Mouse (Mus musculus) lung, embryonic 15.5 days (tissue): ENCODE data around the gene Pdap1. TPM values are rescaled to one million over a fixed set of nuclear protein-coding genes. Genes with fewer than 3 reads are reported as not detected.

Experiments
- ATAC-seq: fragments of 200-750 bp; cut with Nextera tagmentation; 2 replicates; pipeline ENCODE4 v1.8.0; 2017; ENCODE audit warnings: moderate number of reproducible peaks, borderline replicate concordance; ENCODE audit not compliant: low FRiP score, low TSS enrichment; ENCODE audit errors: extremely low read depth
- H3K27ac ChIP-seq: fragments of 300-500 bp; sonication (generic); 2 replicates; pipeline ENCODE4 v1.5.1; 2015; ENCODE audit warnings: moderate library complexity, mild to moderate bottlenecking, inconsistent platforms
- H3K27me3 ChIP-seq: fragments of 300-500 bp; sonication (generic); 2 replicates; pipeline ENCODE4 v1.6.1; 2015; ENCODE audit warnings: inconsistent platforms
- H3K36me3 ChIP-seq: fragments of 300-500 bp; sonication (generic); 2 replicates; pipeline ENCODE4 v1.6.1; 2015; ENCODE audit warnings: inconsistent platforms
- H3K4me1 ChIP-seq: fragments of 300-500 bp; sonication (generic); 2 replicates; pipeline ENCODE4 v1.6.1; 2015; ENCODE audit warnings: inconsistent platforms
- H3K4me2 ChIP-seq: fragments of 300-500 bp; sonication (generic); 2 replicates; pipeline ENCODE4 v1.6.1; 2015; ENCODE audit warnings: inconsistent platforms, mild to moderate bottlenecking, moderate library complexity
- H3K4me3 ChIP-seq: fragments of 300-500 bp; sonication (generic); 2 replicates; pipeline ENCODE4 v1.5.1; 2015; ENCODE audit warnings: mild to moderate bottlenecking, inconsistent platforms
- H3K9ac ChIP-seq: fragments of 300-500 bp; sonication (generic); 2 replicates; pipeline ENCODE4 v1.6.1; 2015; ENCODE audit warnings: inconsistent platforms
- H3K9me3 ChIP-seq: fragments of 300-500 bp; sonication (generic); 2 replicates; pipeline ENCODE4 v1.6.1; 2016; ENCODE audit warnings: inconsistent platforms
- WGBS: fragments of 180-500 bp; shearing (Covaris S2); methylation state at CpG from one replicate; pipeline ENCODE4 v1.1.7; 2015; 5-methylcytosine and 5-hydroxymethylcytosine counted together
- polyA plus RNA-seq: library from polyadenylated mRNA; unstranded; fragments of >200 nt; fragmentation: Nextera tagmentation; extraction: Ambion mirVana; gene quantifications from 2 replicates; pipeline ENCODE4 v1.2.1, GENCODE M21; 2015

Pdap1 gene
- polyA plus RNA-seq, 1 experiment from 2014 or later: 79.2 TPM

DNA sequence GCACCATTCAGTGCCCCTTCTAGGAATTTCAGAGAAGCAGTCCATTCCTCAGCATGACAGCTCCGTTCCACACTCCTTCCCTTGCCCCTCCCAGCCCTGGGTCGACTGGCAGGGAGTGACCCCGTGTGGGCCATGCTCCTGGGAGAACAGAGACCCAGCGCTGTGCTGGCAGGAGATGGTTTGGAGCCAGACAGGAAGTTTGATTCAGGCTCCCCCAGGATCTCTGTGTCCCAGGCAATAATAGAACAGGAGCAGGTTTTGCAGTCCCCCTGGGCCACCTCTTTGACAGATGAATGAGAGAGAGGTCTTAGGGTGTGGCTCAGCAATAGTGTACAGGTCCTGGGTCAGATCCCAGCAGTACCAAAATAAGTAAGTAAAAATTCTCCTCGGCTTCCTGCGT is 22.0 kb downstream of the Pdap1 start:
- H3K4me2 ChIP-seq: no peak overlapping the region
- H3K27me3 ChIP-seq: no peaks in the 10 kb centered on the region
- 49% methylated on average over 6 of the region's 6 CpGs for WGBS
- no peak overlapping the region for H3K27ac ChIP-seq
- H3K9ac ChIP-seq: no peak overlapping the region
- H3K36me3 ChIP-seq: peaks cover 5% of the 10 kb centered on the region
- 0 out of 2 replicates have a peak, but pooled peaks cover 4% of the 10 kb centered on the region for H3K9me3 ChIP-seq
- ATAC-seq: no peak
- no peak overlapping the region for H3K4me3 ChIP-seq
- peaks cover 41% of the 10 kb centered on the region for H3K4me1 ChIP-seq

DNA sequence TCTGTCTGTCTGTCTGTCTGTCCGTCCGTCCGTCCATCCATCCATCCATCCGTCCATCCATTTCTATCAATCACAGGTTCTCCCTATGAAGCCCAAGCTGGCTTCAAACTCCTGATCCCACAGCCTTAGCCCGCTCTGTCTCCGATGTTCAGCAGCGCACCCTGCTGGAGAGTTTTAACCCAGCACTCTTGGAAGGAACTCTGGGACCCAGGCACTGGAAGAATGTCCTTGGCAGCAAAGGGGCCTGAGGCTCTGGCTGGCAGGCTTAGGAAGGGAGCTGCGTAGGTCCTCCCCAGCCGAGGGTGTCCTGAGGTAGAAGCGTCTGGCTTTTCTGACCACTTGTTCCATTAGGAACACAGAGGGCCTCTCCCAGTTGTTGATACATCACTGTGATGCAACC is 23.1 kb downstream of the Pdap1 start:
- Histone ChIP-seq H3K27me3 (no peaks in the 10 kb centered on the region), H3K4me1 (peaks cover 41% of the 10 kb centered on the region), H3K9me3 (0 out of 2 replicates have a peak, but pooled peaks cover 4% of the 10 kb centered on the region), H3K9ac (no peak overlapping the region), H3K4me3 (peak overlapping the region; percentile 8; the same call in 1 of the 2 replicates), H3K4me2 (peak overlapping the region; percentile 46), H3K36me3 (no peaks in the 10 kb centered on the region), H3K27ac (peak overlapping the region; percentile 88)
- ATAC-seq: 0 out of 2 replicates have a peak, but pooled peaks have one; percentile 15
- 41% methylated on average over 10 of the region's 10 CpGs for WGBS

DNA sequence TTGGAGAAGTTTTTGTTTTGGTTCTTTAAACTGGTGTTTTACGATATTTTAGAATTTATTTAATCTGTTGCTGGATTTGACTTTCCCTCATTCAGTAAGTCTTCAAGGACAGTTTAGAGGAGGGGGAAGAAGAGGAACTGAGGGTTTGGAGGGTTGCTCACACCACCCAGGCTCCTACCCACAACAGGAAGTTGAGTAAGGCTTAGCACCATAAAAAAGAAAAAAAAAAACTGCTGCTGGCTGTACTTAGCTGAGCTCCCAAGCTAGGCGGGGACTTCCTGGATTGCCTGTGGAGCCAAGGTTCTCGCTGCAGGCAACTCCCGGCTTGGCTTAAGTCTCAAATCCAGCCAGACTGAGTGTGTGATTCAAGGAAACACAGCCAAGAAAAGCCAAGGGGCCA is 23.7 kb downstream of the Pdap1 start:
- 0 out of 2 replicates have a peak, but pooled peaks cover 4% of the 10 kb centered on the region for H3K9me3 ChIP-seq
- peak overlapping the region; percentile 46 for H3K4me2 ChIP-seq
- H3K9ac ChIP-seq: no peak overlapping the region
- H3K27ac ChIP-seq: peak overlapping the region; percentile 88
- 22% methylated on average over 4 of the region's 4 CpGs for WGBS
- no peaks in the 10 kb centered on the region; the same call in 1 of the 2 replicates for H3K36me3 ChIP-seq
- H3K4me3 ChIP-seq: peak overlapping the region; percentile 8; the same call in 1 of the 2 replicates
- H3K4me1 ChIP-seq: peaks cover 41% of the 10 kb centered on the region
- no peaks in the 10 kb centered on the region for H3K27me3 ChIP-seq
- peak; percentile 72 for ATAC-seq

GRCm38 (mm10) chr5:145115736-145116135 is 24.3 kb downstream of the Pdap1 start:
- 86% methylated on average over 5 of the region's 5 CpGs for WGBS
- Histone ChIP-seq H3K27me3 (no peaks in the 10 kb centered on the region), H3K36me3 (peaks cover 1% of the 10 kb centered on the region), H3K4me3 (no peak overlapping the region), H3K4me1 (peaks cover 41% of the 10 kb centered on the region), H3K9ac (no peak overlapping the region), H3K9me3 (0 out of 2 replicates have a peak, but pooled peaks cover 4% of the 10 kb centered on the region), H3K4me2 (peak overlapping the region; percentile 89), H3K27ac (peak overlapping the region; percentile 88)
- no peak for ATAC-seq

DNA sequence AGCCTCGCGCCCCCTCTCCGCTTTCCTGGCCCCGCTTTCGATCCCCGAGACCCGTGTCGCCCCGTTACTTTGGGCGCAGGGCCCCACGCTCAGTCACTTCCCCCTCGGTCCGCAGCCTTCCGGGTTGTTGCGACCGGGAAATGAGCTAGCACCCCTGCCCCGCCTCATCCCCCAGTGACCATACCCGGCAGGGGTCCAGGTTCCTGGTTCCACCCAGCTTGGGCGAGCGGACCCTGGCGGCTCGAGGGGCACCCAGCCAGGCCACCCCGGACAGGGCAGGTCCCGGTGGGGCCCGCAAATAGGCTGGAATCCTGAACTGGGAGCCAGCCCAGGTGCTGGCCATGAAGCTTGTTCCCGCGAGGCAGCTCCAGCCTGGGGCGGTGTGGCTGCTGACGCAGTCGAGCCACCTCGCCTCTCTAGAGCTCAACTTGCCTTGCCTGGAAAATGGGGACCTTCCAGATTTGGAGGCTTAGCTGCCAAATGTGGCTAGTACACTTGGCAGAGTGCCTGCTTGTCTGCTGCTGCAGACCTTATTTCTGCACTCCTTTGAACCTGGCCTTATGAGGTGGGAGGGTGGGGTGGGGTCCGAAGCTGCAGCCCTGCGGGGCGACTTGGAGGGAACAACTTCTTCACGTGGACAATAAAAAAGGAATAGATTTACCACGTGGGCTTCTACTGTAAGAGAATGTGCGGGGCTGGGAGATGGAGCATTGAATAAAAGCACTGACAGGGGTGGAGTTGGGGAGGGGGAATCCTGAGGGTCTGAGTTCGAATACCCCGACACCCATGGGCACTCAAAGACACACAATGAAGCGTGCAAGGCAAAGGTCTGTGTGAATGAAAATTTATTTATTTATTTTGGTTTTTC is 25.2 kb downstream of the Pdap1 start:
- WGBS: 11% methylated on average over 39 of the region's 40 CpGs

DNA sequence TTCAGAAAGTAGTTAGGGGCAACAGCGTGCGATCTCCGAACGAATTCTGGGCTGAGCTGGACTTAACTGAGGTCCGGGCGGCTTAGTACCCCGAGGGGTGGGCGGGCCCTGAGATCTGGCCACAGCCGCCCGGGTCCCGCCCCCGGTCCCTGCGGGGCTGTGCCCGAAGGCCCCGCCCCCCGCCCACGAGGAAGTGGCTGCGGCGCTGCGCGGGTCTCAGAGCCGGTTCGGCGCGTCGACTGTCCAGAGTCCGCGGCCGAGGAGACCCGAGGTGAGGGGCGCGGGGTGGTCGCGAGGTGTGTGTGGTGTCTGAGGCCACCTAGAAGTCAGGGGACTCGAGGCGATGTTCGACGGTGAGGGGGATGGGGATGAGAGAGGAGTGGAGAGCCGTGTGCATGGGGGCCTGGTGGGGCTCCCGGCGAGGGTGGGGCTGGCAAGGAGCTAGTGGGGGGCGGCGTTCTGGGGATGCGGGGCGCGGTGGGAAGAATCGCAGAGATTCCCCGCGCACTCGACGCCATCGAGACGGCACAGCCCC is 25.9 kb downstream of the Pdap1 start, which contains the start of gene Arpc1b:
Gene Arpc1b (plus strand): TSS at position 145 of the 535 bp plus-strand sequence.
- Histone ChIP-seq H3K4me1 (peaks cover 41% of the 10 kb centered on the region), H3K27me3 (no peaks in the 10 kb centered on the region), H3K4me3 (peak within 1 kb of the TSS; percentile 83), H3K9ac (peak within 1 kb of the TSS; percentile 70), H3K4me2 (peak within 1 kb of the TSS; percentile 89), H3K27ac (peak within 1 kb of the TSS; percentile 56), H3K9me3 (0 out of 2 replicates have a peak, but pooled peaks cover under 1% of the 10 kb centered on the region), H3K36me3 (peaks cover 17% of the 10 kb centered on the region)
- peak; percentile 83 for ATAC-seq
- WGBS: 0% methylated on average over 51 of the region's 53 CpGs

More for the DNA sequence above, 25.2 kb downstream of the Pdap1 start:
- H3K27ac ChIP-seq: peak overlapping the region; percentile 56
- H3K36me3 ChIP-seq: peaks cover 10% of the 10 kb centered on the region
- H3K4me3 ChIP-seq: peak overlapping the region; percentile 83
- ATAC-seq: peak; percentile 24; the same call in 1 of the 2 replicates
- H3K4me2 ChIP-seq: peak overlapping the region; percentile 89
- H3K9ac ChIP-seq: peak overlapping the region; percentile 70
- H3K9me3 ChIP-seq: 0 out of 2 replicates have a peak, but pooled peaks cover 4% of the 10 kb centered on the region
- no peaks in the 10 kb centered on the region for H3K27me3 ChIP-seq
- H3K4me1 ChIP-seq: peaks cover 41% of the 10 kb centered on the region

GRCm38 (mm10) chr5:145113416-145113815 is 26.6 kb downstream of the Pdap1 start:
- H3K27ac ChIP-seq: no peak overlapping the region
- peak overlapping the region; percentile 70; the same call in 1 of the 2 replicates for H3K9ac ChIP-seq
- H3K4me1 ChIP-seq: peaks cover 41% of the 10 kb centered on the region
- no peaks in the 10 kb centered on the region for H3K27me3 ChIP-seq
- H3K36me3 ChIP-seq: peaks cover 23% of the 10 kb centered on the region
- H3K9me3 ChIP-seq: no peaks in the 10 kb centered on the region
- WGBS: 13% methylated on average over 2 of the region's 2 CpGs
- no peak for ATAC-seq
- peak overlapping the region; percentile 89 for H3K4me2 ChIP-seq
- H3K4me3 ChIP-seq: peak overlapping the region; percentile 83

- no peak for ATAC-seq
- Histone ChIP-seq H3K4me3 (no peak overlapping the region), H3K36me3 (peaks cover 31% of the 10 kb centered on the region), H3K9me3 (no peaks in the 10 kb centered on the region), H3K4me2 (no peak overlapping the region), H3K4me1 (peaks cover 35% of the 10 kb centered on the region), H3K27me3 (no peaks in the 10 kb centered on the region), H3K27ac (no peak overlapping the region), H3K9ac (no peak overlapping the region)
- whole genome bisulfite sequencing: 80% methylated on average over 8 of the region's 8 CpGs
Observed at GRCm38 (mm10) chr5:145112566-145112965, 27.5 kb downstream of the Pdap1 start.

- ATAC-seq: no peak
- Histone ChIP-seq H3K27me3 (no peaks in the 10 kb centered on the region), H3K27ac (no peak overlapping the region), H3K36me3 (peaks cover 51% of the 10 kb centered on the region), H3K4me3 (no peak overlapping the region), H3K9ac (no peak overlapping the region), H3K4me2 (no peak overlapping the region), H3K4me1 (peaks cover 13% of the 10 kb centered on the region), H3K9me3 (no peaks in the 10 kb centered on the region)
- WGBS: 82% methylated on average over 6 of the region's 6 CpGs
Observed at GRCm38 (mm10) chr5:145110401-145110800, 29.6 kb downstream of the Pdap1 start.

- H3K27me3 ChIP-seq: no peaks in the 10 kb centered on the region
- WGBS: 81% methylated on average over 9 of the region's 9 CpGs
- no peak for ATAC-seq
- no peak overlapping the region for H3K4me2 ChIP-seq
- H3K9me3 ChIP-seq: no peaks in the 10 kb centered on the region
- no peaks in the 10 kb centered on the region for H3K4me1 ChIP-seq
- peaks cover 89% of the 10 kb centered on the region for H3K36me3 ChIP-seq
- no peak overlapping the region for H3K4me3 ChIP-seq
- H3K27ac ChIP-seq: no peak overlapping the region
- H3K9ac ChIP-seq: no peak overlapping the region
Observed at GRCm38 (mm10) chr5:145105694-145106275, 34.3 kb downstream of the Pdap1 start.

DNA sequence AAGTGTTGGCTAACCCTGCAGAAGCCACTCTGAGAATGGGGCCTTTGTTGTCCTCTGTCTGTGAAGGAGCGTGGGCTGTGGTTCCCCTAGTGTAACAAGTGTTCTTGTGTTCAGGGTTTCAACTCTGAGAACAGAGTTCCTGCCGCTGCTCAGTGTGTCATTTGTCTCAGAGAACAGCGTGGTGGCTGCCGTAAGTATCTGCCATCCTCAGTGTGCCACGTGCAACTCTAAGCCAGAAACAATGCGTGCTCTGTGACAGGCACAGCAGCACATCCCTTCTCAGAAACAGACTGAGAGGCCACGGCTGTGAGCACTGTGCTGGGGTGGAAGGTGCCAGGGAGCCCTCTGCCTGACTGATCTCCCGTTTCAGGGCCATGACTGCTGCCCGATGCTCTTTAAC is 35.7 kb downstream of the Pdap1 start:
- H3K4me3 ChIP-seq: no peak overlapping the region
- WGBS: 70% methylated on average over 9 of the region's 9 CpGs
- H3K27ac ChIP-seq: no peak overlapping the region
- H3K27me3 ChIP-seq: no peaks in the 10 kb centered on the region
- peaks cover 87% of the 10 kb centered on the region for H3K36me3 ChIP-seq
- ATAC-seq: no peak
- no peaks in the 10 kb centered on the region for H3K4me1 ChIP-seq
- H3K9me3 ChIP-seq: no peaks in the 10 kb centered on the region
- H3K9ac ChIP-seq: no peak overlapping the region
- H3K4me2 ChIP-seq: no peak overlapping the region
